Mouse (Mus musculus) kidney, postnatal 14 days (tissue): ENCODE measurements around the gene Metap1d.
A peak's percentile ranks its signal among the peaks of the same experiment; 100 is the strongest.

Source experiments
- DNase-seq: peaks from one replicate; pipeline ENCODE4 v3.0.0; 2022; ENCODE audit warnings: mixed read lengths

Metap1d gene

DNA sequence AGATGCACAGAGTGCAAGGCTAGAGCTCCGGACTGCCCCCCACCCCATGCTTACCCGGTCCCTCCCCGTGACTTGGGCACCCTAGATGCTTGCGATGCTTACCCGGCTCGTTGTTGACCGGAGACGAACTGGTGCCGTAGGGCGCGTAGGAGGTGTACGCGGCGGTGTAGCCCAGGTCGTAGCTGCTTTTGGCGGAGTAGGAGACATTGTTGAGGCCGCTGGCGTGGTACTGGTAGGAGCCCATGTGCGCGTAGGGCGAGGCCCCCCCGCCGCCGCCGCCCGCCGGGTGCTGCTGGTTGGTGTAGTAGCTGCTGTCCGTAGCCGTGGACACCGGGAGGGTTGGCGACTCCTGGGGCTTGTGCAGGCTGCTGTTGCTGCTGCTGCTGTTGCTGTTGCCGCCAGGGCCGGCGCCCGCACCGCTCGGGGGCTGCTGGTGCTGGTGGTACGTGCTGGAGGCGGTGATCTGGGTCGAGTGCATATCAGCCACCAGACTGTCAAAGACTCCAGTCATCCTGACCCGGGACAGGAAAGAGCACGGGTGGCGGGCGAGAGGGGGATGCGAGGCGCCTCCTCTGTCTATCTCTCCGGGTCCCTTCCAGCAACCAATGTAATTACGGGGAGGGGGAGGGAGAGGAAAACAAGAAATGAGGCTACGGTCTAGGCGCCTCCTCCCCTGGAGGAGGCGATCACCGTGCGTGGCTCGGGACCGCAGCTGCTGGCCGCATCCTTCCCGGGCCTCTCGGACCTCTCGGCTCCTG lies 93.0 kb downstream of the Metap1d start:
- no peak for DNase-seq

DNA sequence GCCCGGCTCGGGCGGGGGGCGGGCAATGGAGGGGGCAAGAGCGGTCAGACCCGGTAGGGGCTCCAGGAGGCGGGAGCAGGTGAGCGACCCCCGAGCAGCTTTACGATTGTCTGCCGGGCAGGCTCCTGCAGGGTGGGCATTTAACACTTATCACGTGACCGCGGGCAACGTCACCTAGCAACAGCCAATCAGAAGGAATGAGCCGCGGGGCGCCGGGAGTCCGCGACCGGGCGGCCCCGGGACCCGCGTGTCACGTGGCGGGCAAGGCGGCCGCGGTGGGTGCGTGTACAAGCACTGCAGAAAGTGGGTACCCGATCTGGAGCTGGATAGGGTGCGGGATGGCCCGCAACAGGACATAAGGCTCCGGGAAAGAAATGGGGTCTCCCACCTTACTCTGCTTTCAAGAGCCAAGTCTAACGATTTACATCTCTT lies 93.6 kb downstream of the Metap1d start, which contains the start of gene Dlx2:
Dlx2 (minus strand) TSS at position 115 of the 432 bp plus-strand sequence.
- no peak for DNase-seq

DNA sequence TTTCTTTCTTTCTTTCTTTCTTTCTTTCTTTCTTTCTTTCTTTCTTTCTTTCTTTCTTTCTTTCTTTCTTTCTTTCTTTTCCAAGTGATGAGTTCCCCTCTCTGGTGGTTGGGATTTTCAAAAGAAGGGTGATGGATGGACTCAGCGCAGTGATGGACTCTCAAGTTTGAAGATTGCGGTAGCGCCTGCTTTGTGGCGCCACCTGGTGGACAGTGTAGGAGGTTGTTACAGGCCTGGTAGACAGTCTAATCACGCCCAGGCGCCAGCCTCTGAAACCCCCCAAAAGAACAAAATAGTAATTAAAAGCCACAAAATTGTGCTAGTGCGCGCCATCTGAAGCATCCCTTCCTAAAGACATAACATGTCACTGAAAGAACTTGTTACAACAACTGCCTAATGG lies 94.8 kb downstream of the Metap1d start:
- peak; percentile 79 for DNase-seq

DNA sequence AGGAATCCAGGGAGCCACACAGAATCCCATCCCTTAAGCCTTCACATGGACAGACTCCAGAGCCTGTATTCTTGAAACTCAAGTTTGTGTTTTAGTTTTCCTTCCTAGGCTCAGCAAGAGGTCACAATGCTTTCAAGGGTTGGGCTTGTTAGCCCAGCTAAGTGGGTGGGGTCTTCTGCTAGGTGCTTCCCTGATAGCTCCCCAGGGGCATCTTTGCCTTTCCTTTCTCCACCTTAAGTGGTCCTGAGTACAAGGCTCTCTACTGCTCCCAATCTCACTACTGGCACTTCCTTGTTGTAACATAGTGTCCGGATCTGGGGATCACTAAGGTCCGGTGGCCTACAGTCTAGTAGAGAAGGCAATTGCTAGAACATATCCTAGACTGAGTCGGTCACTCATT lies 97.3 kb downstream of the Metap1d start:
- DNase-seq, result no peak

DNA sequence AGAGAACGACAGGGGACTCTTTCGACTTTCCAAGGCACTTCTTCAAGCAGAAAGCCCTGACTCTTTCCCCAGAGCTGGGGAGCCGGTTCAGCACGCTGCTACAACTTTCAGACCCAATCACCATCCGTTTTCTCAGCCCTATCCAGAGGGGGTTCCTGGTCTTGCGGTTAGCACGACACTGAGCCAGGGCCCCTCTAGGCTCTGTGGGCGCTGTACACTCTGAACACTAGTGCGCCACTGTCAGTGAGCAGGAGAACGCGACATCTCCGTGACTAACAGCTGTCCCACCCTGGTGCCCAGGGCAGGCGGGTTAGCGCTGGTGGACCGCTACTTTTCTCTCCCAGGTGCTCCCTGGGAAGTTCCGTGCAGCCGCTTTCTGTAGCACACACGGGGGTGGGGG lies 98.6 kb downstream of the Metap1d start:
- DNase-seq, result no peak

DNA sequence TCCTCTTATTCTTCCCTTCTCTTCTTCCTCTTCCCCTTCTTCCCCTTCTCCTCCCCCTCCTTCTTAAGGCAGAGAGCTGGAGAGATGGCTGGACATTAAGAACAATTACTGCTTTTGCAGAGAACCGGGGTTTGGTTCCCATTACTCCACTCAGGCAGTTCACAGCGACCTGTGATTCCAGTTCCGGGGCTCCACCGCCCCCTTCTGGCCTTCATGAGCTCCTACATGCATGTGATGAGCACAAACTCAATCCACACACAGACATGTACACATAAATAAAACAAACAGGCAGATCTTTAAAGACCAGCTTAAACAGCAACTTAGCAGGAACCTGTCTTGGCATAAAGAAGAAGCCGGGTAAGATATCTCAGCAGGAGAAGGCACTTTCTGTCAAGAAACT lies 103.0 kb downstream of the Metap1d start:
- no peak for DNase-seq

DNA sequence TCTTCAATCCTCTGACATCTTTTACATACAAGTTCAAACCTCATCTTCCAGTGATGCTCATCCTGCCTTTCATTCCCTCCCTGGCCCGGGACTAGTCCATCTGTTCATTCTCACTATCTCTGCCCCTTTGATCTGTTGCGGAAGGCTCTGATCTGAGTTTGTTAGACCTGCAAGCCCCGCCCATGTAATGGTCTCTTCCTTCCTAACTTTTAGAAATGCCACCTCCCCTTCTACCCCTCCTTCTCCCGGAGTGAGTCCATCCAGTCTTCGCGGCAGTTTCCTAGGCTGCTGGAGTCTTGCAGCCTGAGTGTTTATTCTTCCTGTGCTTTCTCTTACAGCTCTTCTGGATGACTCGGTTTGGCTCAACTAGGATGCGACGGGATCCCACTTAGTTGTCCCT lies 113.4 kb downstream of the Metap1d start:
- DNase-seq, result no peak

DNA sequence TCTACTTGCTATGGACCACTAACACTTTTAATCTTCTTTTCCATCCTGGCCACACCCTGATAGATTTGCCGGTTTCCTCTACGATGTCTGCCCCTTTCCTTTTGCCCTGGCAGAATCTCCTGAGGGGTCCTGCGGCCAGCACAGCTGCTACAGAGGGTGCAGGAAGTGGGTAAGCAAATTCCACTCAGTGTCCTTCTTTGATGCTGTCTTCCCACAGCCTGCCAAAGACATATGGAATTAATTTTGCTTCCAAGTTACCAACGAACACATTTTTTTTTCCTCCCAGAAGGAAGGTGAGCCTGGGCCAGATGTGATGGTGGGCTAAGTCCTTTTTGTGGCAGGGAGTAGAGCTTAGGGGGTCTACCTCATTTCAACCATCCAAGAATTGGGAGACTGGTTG lies 120.7 kb downstream of the Metap1d start:
- no peak for DNase-seq
